Mouse (Mus musculus) thymus, adult 2 months (tissue): ENCODE results near the gene Snx14.

ENCODE experiments used
- CTCF ChIP-seq: fragments of 200-500 bp; IDR thresholded peaks from 2 replicates; pipeline ENCODE4 v1.5.1; 2012; ENCODE audit warnings: mild to moderate bottlenecking, control low read depth, low read length, moderate library complexity, borderline replicate concordance; ENCODE audit not compliant: control insufficient read depth, poor library complexity, insufficient read depth; ENCODE audit errors: extremely low read depth
- POLR2A ChIP-seq: fragments of 200-500 bp; IDR thresholded peaks from 2 replicates; pipeline ENCODE4 v1.6.1; 2012; ENCODE audit warnings: mild to moderate bottlenecking, low read length, control low read depth, moderate library complexity; ENCODE audit not compliant: control insufficient read depth, poor library complexity, insufficient read depth; ENCODE audit errors: extremely low read depth

DNA sequence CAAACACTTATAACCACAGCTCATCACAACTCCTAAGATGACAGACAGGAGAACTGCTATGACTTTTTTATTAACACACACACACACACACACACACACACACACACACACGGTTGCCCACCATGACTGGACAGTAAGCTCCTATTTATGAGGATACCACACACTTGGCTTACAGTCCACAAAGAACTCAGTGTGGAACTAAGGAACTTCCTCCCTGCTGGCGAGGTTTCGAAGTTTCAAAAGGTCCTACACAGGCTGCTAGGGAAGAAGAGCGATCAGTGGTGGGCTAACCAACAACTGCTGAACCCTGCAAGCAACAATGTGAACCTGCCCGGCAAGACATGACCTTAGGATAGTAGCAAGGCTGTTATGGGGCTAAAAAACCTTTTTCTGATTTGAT lies 61.3 kb downstream of the Snx14 start:
- TF ChIP-seq CTCF (no peak), POLR2A (no peak)
